Mouse (Mus musculus) ES-E14 (cell line): ENCODE data around the gene Neu1. TPM values are rescaled to one million over a fixed set of nuclear protein-coding genes. Genes with fewer than 3 reads are reported as not detected.

Experiments used
- DNase-seq: peaks from one replicate; pipeline ENCODE4 v3.0.0-alpha.2; 2013; ENCODE audit warnings: low read depth, low spot score
- H3K27ac ChIP-seq: 2 replicates; pipeline ENCODE4 v1.5.1; 2012; ENCODE audit warnings: low read depth, mild to moderate bottlenecking, low read length, moderate library complexity, mixed read lengths; ENCODE audit not compliant: poor library complexity, insufficient read depth, severe bottlenecking
- H3K36me3 ChIP-seq: 2 replicates; pipeline ENCODE4 v1.6.1; 2012; ENCODE audit warnings: mild to moderate bottlenecking, low read length, moderate library complexity, mixed read lengths; ENCODE audit not compliant: control insufficient read depth, poor library complexity, insufficient read depth, severe bottlenecking
- H3K4me1 ChIP-seq, 2 experiments: fragments of 150-350 bp in 1 of 2; sonication (generic) in 1 of 2; 2 replicates each; pipeline ENCODE4 v1.6.1; 2012; ENCODE audit warnings: low read length in 2 of 2, mild to moderate bottlenecking in 1 of 2, mixed read lengths in 1 of 2; ENCODE audit not compliant: control insufficient read depth in 2 of 2, insufficient read depth in 2 of 2, poor library complexity in 1 of 2
- H3K4me3 ChIP-seq, 2 experiments: fragments of 150-350 bp in 1 of 2; sonication (generic) in 1 of 2; 2 replicates each; pipeline ENCODE4 v1.5.1; 2012; ENCODE audit warnings: low read length in 2 of 2, low read depth in 1 of 2, mild to moderate bottlenecking in 1 of 2, mixed read lengths in 1 of 2; ENCODE audit not compliant: insufficient read depth in 1 of 2, poor library complexity in 1 of 2, severe bottlenecking in 1 of 2
- H3K9ac ChIP-seq: 2 replicates; pipeline ENCODE4 v1.6.1; 2012; ENCODE audit warnings: low read depth, mild to moderate bottlenecking, low read length, mixed read lengths; ENCODE audit not compliant: poor library complexity, insufficient read depth, severe bottlenecking
- H3K9me3 ChIP-seq: fragments of 150-350 bp; sonication (generic); 2 replicates; pipeline ENCODE4 v1.6.1; 2012; ENCODE audit warnings: low read depth, mild to moderate bottlenecking, low read length; ENCODE audit not compliant: control insufficient read depth, insufficient read depth
- CHD2 ChIP-seq: IDR thresholded peaks from 2 replicates; pipeline ENCODE4 v1.6.1; 2014; ENCODE audit warnings: mild to moderate bottlenecking, low read depth, low read length, inconsistent platforms
- HCFC1 ChIP-seq: IDR thresholded peaks from 2 replicates; pipeline ENCODE4 v1.6.1; 2012; ENCODE audit warnings: low read length, inconsistent platforms, borderline replicate concordance; ENCODE audit not compliant: insufficient read depth
- MAFK ChIP-seq: IDR thresholded peaks from 2 replicates; pipeline ENCODE4 v1.6.1; 2014; ENCODE audit warnings: mild to moderate bottlenecking, low read depth, low read length, inconsistent platforms; ENCODE audit not compliant: insufficient read depth
- ZC3H11A ChIP-seq: IDR thresholded peaks from 2 replicates; pipeline ENCODE4 v1.6.1; 2012; ENCODE audit warnings: low read depth, mild to moderate bottlenecking, inconsistent platforms, low read length, borderline replicate concordance
- ZNF384 ChIP-seq: IDR thresholded peaks from 2 replicates; pipeline ENCODE4 v1.6.1; 2012; ENCODE audit warnings: low read depth, low read length, inconsistent platforms
- in situ Hi-C, 2 experiments: fragments of 600-800 bp; cut with MboI; formaldehyde crosslinking; loops; one replicate each; pipeline ENCODE4 v1.15.1; 2025; ENCODE audit warnings: low sequenced_read_pairs in 2 of 2, inconsistent platforms in 1 of 2; ENCODE audit not compliant: unreplicated experiment in 2 of 2
- total RNA-seq: library from RNA; depleted of rRNA; stranded (reverse); fragments of 300-350 nt; gene quantifications from 2 replicates; pipeline ENCODE4 v1.2.3, GENCODE M21; 2012

Gene Neu1
- total RNA-seq, 1 experiment = 24.0 TPM

GRCm38 (mm10) chr17:34928841-34929240, 2.2 kb upstream of the Neu1 start:
- H3K4me1 ChIP-seq = peaks cover 0 to 12% of the 10 kb centered on the region in 2 experiments; a peak in 2 of 4 replicates
- H3K9ac ChIP-seq = no peak overlapping the region
- in situ Hi-C loops = no loop called here
- H3K4me3 ChIP-seq = no peak overlapping the region
- no peak for DNase-seq
- H3K36me3 ChIP-seq = peaks cover 3% of the 10 kb centered on the region; the same call in 1 of the 2 replicates
- H3K9me3 ChIP-seq = no peaks in the 10 kb centered on the region
- TF ChIP-seq CHD2 (no peak), MAFK (no peak)
- no peak overlapping the region for H3K27ac ChIP-seq

- Histone ChIP-seq H3K4me1 (peaks cover 0 to 22% of the 10 kb centered on the region in 2 experiments; a peak in 2 of 4 replicates), H3K36me3 (peaks cover 14% of the 10 kb centered on the region; the same call in 1 of the 2 replicates), H3K27ac (no peak overlapping the region), H3K9ac (peak overlapping the region; percentile 77), H3K4me3 (peak overlapping the region; percentile 83), H3K9me3 (no peaks in the 10 kb centered on the region)
- DNase-seq = no peak
- in situ Hi-C loops = no loop called here
- TF ChIP-seq CHD2 (no peak), MAFK (no peak), ZNF384 (no peak), HCFC1 (no peak), ZC3H11A (no peak)
Measured at GRCm38 (mm10) chr17:34931735-34932098, 664 bp downstream of the Neu1 start.

GRCm38 (mm10) chr17:34932287-34932686, 1.2 kb downstream of the Neu1 start:
- Histone ChIP-seq H3K4me1 (peaks cover 0 to 22% of the 10 kb centered on the region in 2 experiments; a peak in 2 of 4 replicates), H3K36me3 (peaks cover 14% of the 10 kb centered on the region; the same call in 1 of the 2 replicates), H3K9ac (no peak overlapping the region), H3K27ac (no peak overlapping the region), H3K9me3 (no peaks in the 10 kb centered on the region), H3K4me3 (no peak overlapping the region)
- in situ Hi-C loops = no loop called here
- TF ChIP-seq ZNF384 (no peak), ZC3H11A (no peak), CHD2 (no peak), MAFK (no peak), HCFC1 (no peak)
- DNase-seq = no peak

- Histone ChIP-seq H3K4me1 (peaks cover 0 to 12% of the 10 kb centered on the region in 2 experiments; a peak in 2 of 4 replicates), H3K4me3 (peak overlapping the region; percentile 1 to 20; a peak in 1 of 4 replicates), H3K9ac (peak overlapping the region; percentile 2; the same call in 1 of the 2 replicates), H3K9me3 (no peaks in the 10 kb centered on the region), H3K36me3 (peaks cover 14% of the 10 kb centered on the region; the same call in 1 of the 2 replicates), H3K27ac (no peak overlapping the region)
- no peak for TF ChIP-seq ZC3H11A
- no peak for TF ChIP-seq MAFK
- TF ChIP-seq CHD2 = no peak
- no peak for TF ChIP-seq HCFC1
- no peak for TF ChIP-seq ZNF384
- in situ Hi-C loops = no loop called here
- DNase-seq = no peak
Measured at GRCm38 (mm10) chr17:34934031-34934430, 3.0 kb downstream of the Neu1 start.

- in situ Hi-C loops = no loop called here
- H3K9ac ChIP-seq = peak overlapping the region; percentile 4; the same call in 1 of the 2 replicates
- H3K4me3 ChIP-seq = no peak overlapping the region
- no peak for TF ChIP-seq HCFC1
- no peak for TF ChIP-seq MAFK
- no peak for TF ChIP-seq CHD2
- TF ChIP-seq ZC3H11A = no peak
- TF ChIP-seq ZNF384 = no peak
- peaks cover 0 to 12% of the 10 kb centered on the region in 2 experiments; a peak in 2 of 4 replicates for H3K4me1 ChIP-seq
- peaks cover 14% of the 10 kb centered on the region; the same call in 1 of the 2 replicates for H3K36me3 ChIP-seq
- no peak for DNase-seq
- H3K27ac ChIP-seq = no peak overlapping the region
- H3K9me3 ChIP-seq = no peaks in the 10 kb centered on the region
Measured at GRCm38 (mm10) chr17:34934830-34935229, 3.8 kb downstream of the Neu1 start.
